Mouse (Mus musculus) spleen, adult 2 months (tissue): ENCODE measurements at regions not wholly inside any gene's neighbourhood (a gene's known extent, or its start where the extent isn't known, plus 50 kb on each side); places are given as distances from the start of the nearest gene placed in this dataset.

ENCODE experiments used
- CTCF ChIP-seq: fragments of 200-500 bp; IDR thresholded peaks from 2 replicates; pipeline ENCODE4 v1.5.1; 2011; ENCODE audit warnings: mild to moderate bottlenecking, inconsistent platforms; ENCODE audit not compliant: insufficient read depth, insufficient read length, insufficient replicate concordance; ENCODE audit errors: extremely low read depth
- POLR2A ChIP-seq: fragments of 200-500 bp; IDR thresholded peaks from 2 replicates; pipeline ENCODE4 v1.6.1; 2011; ENCODE audit warnings: low read depth, low read length, inconsistent platforms

DNA sequence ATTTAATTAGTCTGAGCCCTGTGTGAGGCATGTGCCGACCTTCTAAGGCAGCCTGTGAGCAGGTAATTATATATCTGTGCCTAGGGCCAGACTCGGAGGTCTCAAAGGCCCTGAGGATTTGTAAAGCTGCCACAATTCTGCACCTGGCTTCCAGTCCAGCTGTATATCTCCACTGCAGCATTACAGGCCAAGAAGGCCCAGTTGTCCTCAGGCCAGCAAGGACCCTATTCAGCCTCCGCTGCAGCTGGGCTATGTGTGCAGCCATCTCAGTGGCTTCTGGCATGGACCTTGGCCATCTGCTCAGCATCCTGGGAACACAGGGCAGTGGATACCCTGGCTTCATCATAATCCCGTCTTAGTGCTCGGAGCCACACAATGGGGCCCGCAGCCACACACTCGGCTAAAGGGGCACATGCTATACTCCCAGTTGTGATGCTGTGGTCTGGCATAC lies 214.5 kb downstream of the Sipa1l2 start:
- TF ChIP-seq CTCF, result no peak
- no peak for TF ChIP-seq POLR2A
